Mouse (Mus musculus) liver, embryonic 12.5 days (tissue): ENCODE data around the gene Smok3a. TPM values are rescaled to one million over a fixed set of nuclear protein-coding genes. Genes with fewer than 3 reads are reported as not detected.
"Not testable (repeated sequence)": the region's sequence is repeated elsewhere in the genome, so short reads cannot be mapped to it uniquely, and the experiment has no call there.

Experiments used
- ATAC-seq: fragments of 200-750 bp; cut with Nextera tagmentation; 2 replicates; pipeline ENCODE4 v1.8.0; 2017; ENCODE audit warnings: moderate number of reproducible peaks, mild to moderate bottlenecking, moderate library complexity
- H3K27ac ChIP-seq: fragments of 300-500 bp; sonication (generic); 2 replicates; pipeline ENCODE4 v1.5.1; 2016; ENCODE audit warnings: mild to moderate bottlenecking
- H3K27me3 ChIP-seq: fragments of 300-500 bp; sonication (generic); replicated peaks from 2 replicates; pipeline ENCODE4 v1.6.1; 2016; ENCODE audit warnings: mild to moderate bottlenecking, moderate library complexity
- H3K36me3 ChIP-seq: fragments of 300-500 bp; sonication (generic); 2 replicates; pipeline ENCODE4 v1.6.1; 2016; ENCODE audit warnings: mild to moderate bottlenecking, moderate library complexity
- H3K4me1 ChIP-seq: fragments of 300-500 bp; sonication (generic); 2 replicates; pipeline ENCODE4 v1.6.1; 2016
- H3K4me2 ChIP-seq: fragments of 300-500 bp; sonication (generic); 2 replicates; pipeline ENCODE4 v1.6.1; 2016; ENCODE audit warnings: mild to moderate bottlenecking, moderate library complexity
- H3K4me3 ChIP-seq: fragments of 300-500 bp; sonication (generic); 2 replicates; pipeline ENCODE4 v1.5.1; 2016; ENCODE audit warnings: mild to moderate bottlenecking, moderate library complexity
- H3K9ac ChIP-seq: fragments of 300-500 bp; sonication (generic); 2 replicates; pipeline ENCODE4 v1.6.1; 2016; ENCODE audit warnings: mild to moderate bottlenecking, moderate library complexity
- H3K9me3 ChIP-seq: fragments of 300-500 bp; sonication (generic); replicated peaks from 2 replicates; pipeline ENCODE4 v1.6.1; 2016; ENCODE audit warnings: mild to moderate bottlenecking, moderate library complexity
- WGBS: fragments of 180-500 bp; shearing (Covaris S2); methylation state at CpG from one replicate; pipeline ENCODE4 v1.1.7; 2016; ENCODE audit not compliant: insufficient replicate concordance; 5-methylcytosine and 5-hydroxymethylcytosine counted together
- polyA plus RNA-seq: library from polyadenylated mRNA; unstranded; fragments of >200 nt; fragmentation: Nextera tagmentation; extraction: Ambion mirVana; gene quantifications from 2 replicates; pipeline ENCODE4 v1.2.1, GENCODE M21; 2016

The Smok3a gene
- polyA plus RNA-seq, 1 experiment from 2014 or later: not detected

GRCm38 (mm10) chr5:138019577-138019976 lies 1.5 kb upstream of the Smok3a start:
- WGBS: 77% methylated on average over 4 of the region's 4 CpGs
- not testable (repeated sequence) for ATAC-seq, H3K27ac ChIP-seq

GRCm38 (mm10) chr5:138052894-138053293 lies 31.8 kb downstream of the Smok3a start, which contains the start of gene Smok3c:
Gene Smok3c (plus strand): TSS chr5:138053194.
- no CpG with 5 or more reads among the region's 5 CpGs for WGBS

More at GRCm38 (mm10) chr5:138019577-138019976, 1.5 kb upstream of the Smok3a start:
- H3K4me3 ChIP-seq, H3K36me3 ChIP-seq, H3K9ac ChIP-seq, H3K4me1 ChIP-seq, H3K4me2 ChIP-seq, H3K9me3 ChIP-seq, H3K27me3 ChIP-seq: not testable (repeated sequence)

GRCm38 (mm10) chr5:138073803-138074202 lies 52.7 kb downstream of the Smok3a start:
- no peak for ATAC-seq

More at GRCm38 (mm10) chr5:138052894-138053293, 31.8 kb downstream of the Smok3a start, which contains the start of gene Smok3c:
- not testable (repeated sequence) for H3K27ac ChIP-seq, H3K9me3 ChIP-seq, H3K4me2 ChIP-seq, H3K4me1 ChIP-seq, ATAC-seq, H3K9ac ChIP-seq, H3K27me3 ChIP-seq, H3K4me3 ChIP-seq, H3K36me3 ChIP-seq

GRCm38 (mm10) chr5:138075684-138076083 lies 54.6 kb downstream of the Smok3a start:
- WGBS: 51% methylated on average over 3 of the region's 3 CpGs

More at GRCm38 (mm10) chr5:138073803-138074202, 52.7 kb downstream of the Smok3a start:
- no peaks in the 10 kb centered on the region for H3K4me1 ChIP-seq
- H3K36me3 ChIP-seq: no peaks in the 10 kb centered on the region
- H3K9me3 ChIP-seq: no peaks in the 10 kb centered on the region
- H3K9ac ChIP-seq: no peak overlapping the region
- no peaks in the 10 kb centered on the region for H3K27me3 ChIP-seq
- WGBS: 85% methylated on average over 4 of the region's 4 CpGs
- H3K4me3 ChIP-seq: no peak overlapping the region
- H3K4me2 ChIP-seq: no peak overlapping the region
- no peak overlapping the region for H3K27ac ChIP-seq

GRCm38 (mm10) chr5:138076148-138076547 lies 55.1 kb downstream of the Smok3a start:
- no peak for ATAC-seq
- no peaks in the 10 kb centered on the region for H3K9me3 ChIP-seq
- WGBS: 41% methylated on average over 2 of the region's 2 CpGs
- no peaks in the 10 kb centered on the region for H3K27me3 ChIP-seq
- H3K4me2 ChIP-seq: no peak overlapping the region
- H3K36me3 ChIP-seq: no peaks in the 10 kb centered on the region
- no peak overlapping the region for H3K9ac ChIP-seq
- no peaks in the 10 kb centered on the region for H3K4me1 ChIP-seq
- no peak overlapping the region for H3K4me3 ChIP-seq
- no peak overlapping the region for H3K27ac ChIP-seq

More at GRCm38 (mm10) chr5:138075684-138076083, 54.6 kb downstream of the Smok3a start:
- no peak overlapping the region for H3K4me3 ChIP-seq
- H3K27me3 ChIP-seq: no peaks in the 10 kb centered on the region
- H3K36me3 ChIP-seq: no peaks in the 10 kb centered on the region
- H3K9ac ChIP-seq: no peak overlapping the region
- no peak overlapping the region for H3K4me2 ChIP-seq
- H3K27ac ChIP-seq: no peak overlapping the region
- ATAC-seq: no peak
- no peaks in the 10 kb centered on the region for H3K4me1 ChIP-seq
- H3K9me3 ChIP-seq: no peaks in the 10 kb centered on the region

- Histone ChIP-seq H3K9ac (no peak overlapping the region), H3K4me1 (peaks cover 11% of the 10 kb centered on the region), H3K4me2 (no peak overlapping the region), H3K27ac (no peak overlapping the region), H3K4me3 (no peak overlapping the region), H3K27me3 (no peaks in the 10 kb centered on the region), H3K9me3 (no peaks in the 10 kb centered on the region), H3K36me3 (no peaks in the 10 kb centered on the region)
- ATAC-seq: no peak
- 68% methylated on average over 5 of the region's 5 CpGs for WGBS
Measured at GRCm38 (mm10) chr5:138080456-138080855, 59.4 kb downstream of the Smok3a start.

- no peaks in the 10 kb centered on the region for H3K27me3 ChIP-seq
- no peak for ATAC-seq
- no peak overlapping the region for H3K9ac ChIP-seq
- peaks cover 17% of the 10 kb centered on the region for H3K4me1 ChIP-seq
- no peaks in the 10 kb centered on the region for H3K36me3 ChIP-seq
- 66% methylated on average over 9 of the region's 9 CpGs for WGBS
- no peak overlapping the region for H3K4me3 ChIP-seq
- H3K4me2 ChIP-seq: no peak overlapping the region
- no peak overlapping the region for H3K27ac ChIP-seq
- H3K9me3 ChIP-seq: no peaks in the 10 kb centered on the region
Measured at GRCm38 (mm10) chr5:138081446-138081845, 60.4 kb downstream of the Smok3a start.

GRCm38 (mm10) chr5:138083318-138083900 lies 62.3 kb downstream of the Smok3a start:
- ATAC-seq: no peak
- Histone ChIP-seq H3K4me1 (peaks cover 36% of the 10 kb centered on the region), H3K4me3 (no peak overlapping the region), H3K9me3 (no peaks in the 10 kb centered on the region), H3K27me3 (no peaks in the 10 kb centered on the region), H3K27ac (peak overlapping the region; percentile 83), H3K9ac (no peak overlapping the region), H3K4me2 (no peak overlapping the region), H3K36me3 (peaks cover 15% of the 10 kb centered on the region)
- WGBS: 47% methylated on average over 2 of the region's 2 CpGs

- Histone ChIP-seq H3K27me3 (no peaks in the 10 kb centered on the region), H3K4me3 (no peak overlapping the region), H3K9me3 (no peaks in the 10 kb centered on the region), H3K36me3 (peaks cover 15% of the 10 kb centered on the region), H3K4me1 (peaks cover 41% of the 10 kb centered on the region), H3K4me2 (peak overlapping the region; percentile 82; the same call in 1 of the 2 replicates), H3K27ac (peak overlapping the region; percentile 83), H3K9ac (peak overlapping the region; percentile 24; the same call in 1 of the 2 replicates)
- 83% methylated on average over 2 of the region's 2 CpGs for WGBS
- ATAC-seq: no peak
Measured at GRCm38 (mm10) chr5:138083936-138084335, 62.9 kb downstream of the Smok3a start.

Other genes with a start within 250 kb of the Smok3a start
- gene Ppp1r35, start 242.4 kb upstream of the Smok3a start, polyA plus RNA-seq: 38.6 and 39.2 TPM in 2 replicates
- gene Mepce, start 233.6 kb upstream of the Smok3a start, polyA plus RNA-seq: 9.0 and 9.2 TPM in 2 replicates
- gene Zcwpw1, start 233.5 kb upstream of the Smok3a start, polyA plus RNA-seq: 6.9 and 7.5 TPM in 2 replicates
- 1.0 and 1.4 TPM in 2 replicates for gene Pilra, start 185.0 kb upstream of the Smok3a start, polyA plus RNA-seq
- 1.3 and 1.7 TPM in 2 replicates for gene Pilrb1, start 163.2 kb upstream of the Smok3a start, polyA plus RNA-seq
- gene Pilrb2, start 149.4 kb upstream of the Smok3a start, polyA plus RNA-seq: 0.69 and 0.92 TPM in 2 replicates
- 1.0 and 1.3 TPM in 2 replicates for gene Cyp3a13, start 99.6 kb upstream of the Smok3a start, polyA plus RNA-seq
- gene Gjc3, start 58.2 kb upstream of the Smok3a start, polyA plus RNA-seq: not detected in 2 replicates
- not detected in 2 replicates for gene Azgp1, start 39.7 kb upstream of the Smok3a start, polyA plus RNA-seq
- gene Smok3b, start 168 bp downstream of the Smok3a start, polyA plus RNA-seq: not detected in 2 replicates
- gene Smok3c, start 31.9 kb downstream of the Smok3a start, polyA plus RNA-seq: not detected in 2 replicates
- 7.3 and 8.2 TPM in 2 replicates for gene Zkscan1, start 63.8 kb downstream of the Smok3a start, polyA plus RNA-seq
- gene Zscan21, start 95.6 kb downstream of the Smok3a start, polyA plus RNA-seq: 19.0 and 19.6 TPM in 2 replicates
- 4.8 and 5.7 TPM in 2 replicates for gene Zfp113, start 134.5 kb downstream of the Smok3a start, polyA plus RNA-seq
- gene Cops6, start 139.8 kb downstream of the Smok3a start, polyA plus RNA-seq: 181 and 191 TPM in 2 replicates
- gene Ap4m1, start 150.7 kb downstream of the Smok3a start, polyA plus RNA-seq: 7.9 and 8.3 TPM in 2 replicates
- 268 and 271 TPM in 2 replicates for gene Mcm7, start 151.2 kb downstream of the Smok3a start, polyA plus RNA-seq
- 58.0 and 58.2 TPM in 2 replicates for gene Taf6, start 166.2 kb downstream of the Smok3a start, polyA plus RNA-seq
- 20.3 and 21.3 TPM in 2 replicates for gene Cnpy4, start 166.2 kb downstream of the Smok3a start, polyA plus RNA-seq
- gene Mblac1, start 173.1 kb downstream of the Smok3a start, polyA plus RNA-seq: 4.3 TPM in 2 replicates
- gene Nxpe5, start 204.6 kb downstream of the Smok3a start, polyA plus RNA-seq: not detected in 2 replicates
- 31.3 and 31.8 TPM in 2 replicates for gene Lamtor4, start 234.2 kb downstream of the Smok3a start, polyA plus RNA-seq
- 8.7 and 8.9 TPM in 2 replicates for gene BC037034, start 242.8 kb downstream of the Smok3a start, polyA plus RNA-seq